Mouse (Mus musculus) thymus, adult 18-20 months (tissue): ENCODE data around the gene Pou2f1.

Experiments used
- DNase-seq, 2 experiments: peaks; one replicate each; pipeline ENCODE4 v3.0.0; 2022; ENCODE audit warnings: mixed read lengths in 2 of 2

The Pou2f1 gene

DNA sequence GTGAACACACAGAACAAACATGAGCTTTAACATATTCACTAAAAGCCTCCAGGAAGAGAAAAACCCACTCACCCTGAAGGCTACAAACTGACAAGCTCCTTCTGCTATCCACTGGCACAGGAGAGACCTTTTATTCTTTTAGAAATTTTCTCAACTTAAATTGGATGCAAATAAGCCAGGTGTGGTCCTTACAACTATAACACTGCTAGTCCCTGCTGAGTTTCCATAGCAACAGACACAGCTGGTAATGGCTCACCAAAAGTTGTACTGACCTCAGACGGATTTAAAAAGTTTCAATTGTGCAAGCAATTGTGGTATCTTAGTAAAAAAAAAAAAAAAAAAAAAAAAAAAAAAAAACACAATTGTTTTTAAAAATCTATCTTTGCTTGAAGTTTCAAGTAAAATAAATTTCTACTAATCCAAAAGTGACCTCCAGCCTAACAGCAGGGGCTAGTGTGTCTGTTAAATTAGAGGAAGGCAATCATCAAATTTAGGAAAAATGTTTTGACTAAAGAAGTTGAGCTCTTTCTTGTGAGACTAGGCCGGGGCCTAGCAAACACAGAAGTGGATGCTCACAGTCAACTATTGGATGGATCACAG, 54.2 kb downstream of the Pou2f1 start:
- DNase-seq, result no peak

DNA sequence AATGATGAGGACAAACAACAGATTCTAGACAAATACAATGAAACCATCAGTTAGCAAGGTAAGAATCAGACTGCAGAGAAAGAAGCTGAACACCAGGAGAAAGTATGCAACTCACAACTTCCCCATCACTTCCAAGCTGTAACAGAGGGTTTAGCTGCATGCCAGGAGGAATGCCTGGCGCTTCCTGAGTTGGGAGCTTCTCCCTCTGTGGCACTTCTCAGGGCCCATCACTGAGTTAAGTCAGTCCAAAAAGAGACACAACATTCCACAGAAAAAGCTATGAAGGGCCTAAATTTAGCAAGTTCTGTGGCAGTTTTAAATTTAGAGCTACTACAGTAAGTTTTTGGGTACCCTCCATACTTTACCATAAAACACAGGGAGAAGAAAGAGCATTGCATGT, 59.2 kb downstream of the Pou2f1 start:
- DNase-seq, result no peak

DNA sequence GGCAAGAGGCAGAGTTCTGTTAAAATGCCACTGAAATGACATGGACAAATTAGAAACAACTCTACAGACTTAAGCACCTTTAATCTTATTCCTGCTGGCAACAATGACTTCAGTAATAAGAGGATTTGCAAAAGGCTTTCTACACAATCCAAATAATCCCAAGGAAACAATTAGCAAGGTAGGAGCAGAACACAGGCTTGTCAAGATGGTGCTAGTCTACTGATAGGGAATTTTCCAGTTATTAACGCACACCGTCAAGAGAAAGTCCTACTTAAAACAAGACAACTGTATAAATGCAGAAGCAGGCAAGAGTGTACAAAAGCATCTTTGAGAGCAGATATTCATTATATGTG, 67.0 kb downstream of the Pou2f1 start:
- no peak for DNase-seq

DNA sequence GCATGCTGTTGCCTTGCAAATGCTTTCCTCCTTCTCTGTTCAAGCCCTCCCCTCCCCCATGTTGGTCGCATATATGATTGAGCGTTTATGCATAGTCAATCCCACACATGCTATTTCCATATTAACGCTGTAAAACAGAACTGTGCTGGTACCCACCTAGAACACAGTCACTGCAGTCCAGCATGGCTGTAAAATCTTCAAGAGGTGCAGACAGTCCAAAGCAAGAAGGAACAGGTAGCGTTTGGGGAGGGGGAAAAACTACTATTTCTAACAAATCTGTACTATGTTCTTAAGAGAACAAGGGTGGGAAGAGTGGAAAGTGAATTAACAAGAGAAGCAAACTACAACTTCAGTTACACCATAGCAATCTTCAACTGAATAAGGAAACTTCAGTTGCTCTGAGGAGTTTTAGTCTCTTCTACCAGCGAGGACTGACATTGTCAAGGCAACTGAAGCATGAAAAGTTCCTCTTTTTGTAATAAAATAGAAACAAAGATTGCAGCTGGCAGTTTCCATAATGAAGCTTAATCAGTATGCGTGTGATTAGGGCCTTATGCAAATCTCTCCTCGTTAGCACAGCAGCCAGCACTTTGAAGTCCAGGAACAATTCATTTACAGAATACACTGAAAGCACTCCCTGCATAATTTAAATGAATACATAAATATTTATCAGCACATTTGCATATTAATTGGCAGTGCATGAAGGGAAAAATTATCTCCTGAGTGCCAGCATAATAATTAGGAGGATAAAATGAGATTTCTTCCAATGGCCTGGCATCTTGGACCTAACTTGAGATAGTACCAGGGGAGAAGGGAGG, 67.6 kb downstream of the Pou2f1 start:
- no peak for DNase-seq

DNA sequence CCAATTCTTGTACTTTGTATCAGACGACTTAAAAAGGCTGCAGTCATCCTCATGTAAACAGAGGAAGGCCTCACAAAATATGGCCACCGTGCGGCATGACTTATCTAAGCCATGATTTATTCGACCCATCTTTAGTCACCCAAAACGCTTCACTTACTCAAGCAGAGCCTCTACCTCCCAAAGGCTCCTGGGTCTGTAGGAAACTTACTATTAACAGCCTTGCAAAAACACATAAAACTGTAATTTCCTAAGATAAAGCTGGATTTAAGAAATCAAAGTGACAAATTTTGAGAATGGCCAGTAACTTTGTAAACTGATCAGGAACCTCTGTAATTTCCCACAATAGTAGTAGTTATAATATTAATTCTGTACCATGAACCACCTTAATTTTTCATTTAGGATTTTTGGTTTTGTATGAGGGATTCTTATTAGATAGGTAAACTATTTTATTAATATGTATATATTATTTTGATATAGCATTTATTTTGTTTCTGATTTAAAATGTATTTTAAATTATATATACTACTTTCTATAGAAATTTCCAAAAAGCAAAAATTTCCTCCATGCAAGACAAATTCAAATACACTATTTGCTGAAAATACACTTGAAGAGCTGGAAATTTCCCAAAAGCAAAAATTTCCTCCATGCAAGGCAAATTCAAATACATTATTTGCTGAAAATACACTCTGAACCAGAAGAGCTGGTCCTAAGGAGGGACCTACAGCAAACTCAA, 68.4 kb downstream of the Pou2f1 start:
- no peak for DNase-seq

DNA sequence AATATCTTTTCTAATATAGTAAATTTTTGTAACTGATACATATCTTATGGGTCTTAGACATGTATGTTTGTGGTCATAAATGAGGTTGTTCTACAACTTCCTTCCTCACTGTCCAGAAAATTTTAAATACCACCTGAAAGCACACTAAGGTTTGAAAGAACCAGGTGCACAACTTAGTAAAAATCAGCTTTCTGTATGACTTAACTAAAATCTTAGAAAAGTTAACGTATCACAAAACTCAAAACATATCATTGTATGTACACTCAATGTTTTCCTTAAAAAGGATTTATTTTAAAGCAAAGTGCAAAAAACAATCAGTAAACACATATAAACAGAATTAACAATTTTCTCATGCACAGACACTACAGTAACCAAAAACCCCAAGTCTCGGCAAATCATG, 69.6 kb downstream of the Pou2f1 start:
- DNase-seq, result no peak

DNA sequence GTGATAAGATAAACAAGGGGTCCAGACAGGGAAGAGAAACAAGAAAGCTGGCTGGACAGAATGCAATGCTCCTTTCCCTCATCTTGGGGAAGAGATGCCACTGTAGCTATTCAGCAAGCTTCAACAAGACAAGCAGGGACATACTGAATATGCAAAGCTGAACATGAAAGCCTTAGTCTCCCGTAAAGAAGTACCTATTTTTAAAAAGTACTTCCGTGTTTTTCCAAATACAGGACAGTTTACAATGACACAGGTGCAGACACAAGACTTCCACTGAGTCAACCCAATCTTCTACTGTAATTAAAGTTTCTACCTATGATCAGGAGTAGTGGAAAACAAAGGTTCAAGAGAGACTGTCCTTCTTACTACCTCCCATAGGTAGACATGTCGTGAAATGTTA, 72.0 kb downstream of the Pou2f1 start:
- DNase-seq, result no peak

DNA sequence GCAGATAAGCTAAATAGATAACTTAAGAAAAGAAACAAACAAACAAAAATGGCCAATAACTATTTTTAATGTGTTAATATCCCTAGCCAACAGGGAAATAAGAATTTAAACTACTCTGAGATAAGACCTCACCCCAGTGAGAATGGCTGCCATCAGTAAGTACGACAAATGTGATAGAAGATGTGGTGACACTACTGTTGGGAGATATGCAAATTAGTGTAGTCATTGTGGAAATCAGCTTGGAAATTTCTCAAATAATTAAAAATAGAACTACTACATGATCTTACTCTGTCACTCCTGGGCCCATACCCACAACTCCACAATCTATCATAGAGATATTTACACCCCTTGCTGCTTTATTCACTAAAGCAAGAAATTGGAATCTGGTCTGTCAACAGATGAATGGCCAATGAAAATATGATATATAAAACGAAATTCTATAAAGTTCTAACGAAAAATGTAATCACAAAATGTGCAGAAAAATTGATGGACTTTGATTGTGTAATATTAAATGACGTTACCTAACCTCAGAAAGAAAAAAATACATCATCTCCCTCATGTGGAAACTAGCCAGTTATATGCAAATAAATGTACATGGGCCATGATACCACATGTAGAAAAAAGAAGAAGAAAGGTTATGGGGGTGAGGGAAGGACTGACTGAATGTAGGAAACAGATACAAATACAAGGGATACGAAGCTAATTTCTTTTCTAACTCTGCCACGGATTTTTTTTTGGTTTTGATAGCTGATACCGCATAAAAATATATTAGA, 74.8 kb downstream of the Pou2f1 start:
- DNase-seq, result no peak

DNA sequence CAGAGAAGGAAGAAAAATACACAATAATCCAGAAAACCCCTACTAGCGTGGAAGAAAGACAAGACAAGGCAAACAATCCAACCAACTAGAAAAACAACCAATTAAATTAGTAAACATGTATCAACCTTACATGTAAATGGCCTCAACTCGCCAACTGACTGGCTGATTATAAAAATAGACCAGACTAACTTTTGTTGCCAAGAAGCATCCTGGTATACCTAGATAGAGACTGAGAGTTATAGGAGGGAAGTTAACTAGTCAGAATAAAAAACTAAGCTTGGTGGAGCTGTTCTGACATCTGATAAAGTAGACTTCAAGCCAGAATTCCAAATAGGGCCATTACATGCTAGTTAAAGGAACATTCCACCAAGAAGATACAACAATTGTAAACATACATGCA, 77.3 kb downstream of the Pou2f1 start:
- DNase-seq, result no peak

DNA sequence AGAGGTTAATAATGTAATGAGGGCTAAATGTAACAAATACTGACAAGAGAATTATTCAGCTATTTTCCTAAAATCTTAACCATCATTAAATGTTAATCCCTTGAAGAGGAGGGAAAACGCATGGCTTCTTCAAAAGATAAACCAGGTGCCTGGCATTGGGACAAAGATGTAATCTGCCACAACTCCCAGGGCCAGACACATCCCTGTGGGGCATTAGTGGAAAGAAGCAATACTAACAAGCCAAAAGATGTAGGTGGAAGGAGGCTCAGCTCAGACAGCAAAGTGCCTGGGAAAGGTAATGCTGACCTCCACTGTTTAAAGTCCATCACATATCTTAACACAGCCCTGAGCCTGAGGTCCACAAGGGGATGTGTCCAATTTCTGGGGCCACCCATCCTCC, 80.0 kb downstream of the Pou2f1 start:
- DNase-seq, result no peak

DNA sequence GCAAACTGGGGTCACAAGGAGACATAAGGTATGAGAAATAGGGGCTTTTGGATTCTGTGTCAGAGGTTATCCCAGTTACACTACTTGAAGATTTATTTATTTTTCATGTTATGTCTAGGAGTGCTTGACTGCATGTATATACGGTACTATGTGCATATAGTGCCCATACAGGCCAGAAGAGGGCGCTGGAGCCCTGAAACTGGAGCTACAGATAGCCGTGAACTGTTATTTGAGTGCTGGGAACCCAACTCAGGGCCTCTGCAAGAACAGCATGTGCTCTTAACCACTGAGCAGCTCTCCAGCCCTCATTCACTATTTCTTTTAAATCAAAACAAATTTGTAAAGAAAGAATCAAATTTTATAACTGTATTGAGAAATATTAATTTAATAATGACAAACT, 81.5 kb downstream of the Pou2f1 start:
- no peak for DNase-seq

DNA sequence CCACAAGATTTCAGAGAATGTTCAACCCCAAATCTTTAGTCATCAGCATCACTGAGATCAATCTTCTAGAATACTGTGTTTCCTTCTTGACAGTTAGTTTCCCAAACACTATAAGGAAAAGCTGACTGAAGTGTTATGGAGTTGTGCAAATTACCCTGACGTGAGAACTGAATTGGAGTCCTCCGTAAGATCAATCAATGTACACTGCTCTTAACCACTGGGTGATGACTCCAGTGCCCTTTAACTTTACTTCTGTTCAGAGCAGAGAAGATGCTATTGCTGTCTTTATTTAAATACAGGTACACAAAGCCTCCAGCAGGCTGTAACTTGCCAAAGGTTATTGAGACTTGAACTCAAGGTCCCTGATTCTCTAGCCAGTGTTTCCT, 88.1 kb downstream of the Pou2f1 start:
- DNase-seq, result no peak

DNA sequence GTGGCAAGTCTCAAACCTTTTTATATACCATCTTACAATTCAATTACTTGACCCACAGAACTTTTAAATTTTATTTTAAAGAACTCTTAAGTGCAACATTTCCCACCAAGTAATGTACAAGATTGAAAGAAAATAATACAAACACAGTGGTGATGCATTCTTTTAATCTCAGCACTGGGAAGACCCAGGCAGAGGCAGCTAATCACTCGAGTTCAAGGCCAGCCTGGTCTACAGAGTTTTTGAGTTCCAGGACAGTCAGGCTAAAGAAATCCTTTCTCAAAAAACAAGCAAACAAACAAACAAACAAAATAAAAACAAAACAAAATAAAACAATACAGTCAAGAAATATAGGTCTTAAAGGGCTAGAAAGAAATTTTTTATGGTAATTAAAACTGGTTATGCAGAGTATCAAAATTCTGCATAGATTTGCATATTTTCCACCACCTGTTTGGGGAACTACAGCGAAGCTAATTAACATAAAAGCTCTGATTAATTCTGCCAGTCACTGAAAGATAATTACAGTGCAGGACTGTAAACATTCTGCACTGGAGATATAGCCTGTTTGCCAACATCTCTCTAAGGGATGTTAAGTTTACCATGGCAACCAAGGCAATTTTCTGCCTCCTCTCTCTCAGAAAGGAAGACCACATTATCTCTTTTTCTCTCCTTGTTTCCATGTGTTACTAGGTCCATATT, 88.6 kb downstream of the Pou2f1 start:
- no peak for DNase-seq

DNA sequence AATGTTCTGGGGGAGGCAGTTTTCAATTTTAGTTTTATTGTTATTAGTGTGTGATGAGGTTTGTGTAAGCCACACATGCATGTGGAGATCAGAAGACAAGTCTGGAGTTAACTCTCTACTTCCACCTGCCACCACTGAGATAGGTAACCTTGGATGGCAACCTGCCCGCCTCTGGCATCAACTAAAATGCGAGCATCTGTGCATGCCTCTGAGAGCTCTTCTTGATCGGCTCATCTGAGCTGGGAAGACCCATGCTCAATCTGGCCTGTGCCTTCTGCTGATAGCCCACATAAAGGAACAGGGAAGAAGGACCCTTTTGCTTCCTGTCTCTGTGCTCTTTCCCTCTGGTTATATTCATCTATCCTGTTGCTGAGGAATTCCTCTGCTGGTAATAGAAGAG, 93.0 kb downstream of the Pou2f1 start:
- DNase-seq, result no peak

DNA sequence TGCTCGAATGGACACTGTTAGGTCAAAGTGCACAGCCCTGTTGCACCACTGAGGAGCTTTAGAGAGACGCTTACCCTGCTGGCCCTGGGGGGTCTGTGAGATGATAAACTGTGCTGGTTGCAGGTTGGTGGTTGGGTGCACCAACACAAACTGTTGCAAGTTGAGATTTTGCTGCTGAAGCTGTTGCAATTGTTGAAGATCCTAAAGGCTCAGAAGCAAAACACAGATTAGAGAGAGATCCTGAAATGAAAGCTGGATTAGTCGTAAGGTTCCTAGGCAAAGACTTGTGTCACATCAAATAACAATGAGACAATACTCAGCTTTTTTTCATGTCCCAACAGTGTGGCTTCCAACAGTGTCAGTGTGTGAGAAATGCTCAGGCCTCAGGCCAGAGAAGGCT, 93.7 kb downstream of the Pou2f1 start:
- no peak for DNase-seq

DNA sequence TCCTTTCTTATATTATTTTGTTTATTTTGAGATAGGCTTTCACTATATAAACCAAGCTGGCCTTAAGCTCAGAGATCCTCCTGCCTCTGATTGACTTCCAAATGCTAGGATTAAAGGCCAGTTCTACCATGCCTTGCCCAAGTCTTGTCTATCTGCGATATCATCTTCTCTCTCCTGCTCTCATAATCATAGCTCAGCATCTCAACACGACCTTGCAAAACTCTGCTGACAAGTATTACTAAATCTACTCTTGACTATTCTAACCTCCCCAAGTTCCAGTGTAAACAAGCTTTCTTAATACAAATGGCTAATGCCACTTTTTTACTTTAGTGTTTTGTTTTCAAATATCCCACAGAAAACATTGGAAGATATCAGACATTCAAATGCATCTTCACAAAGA, 94.3 kb downstream of the Pou2f1 start:
- no peak for DNase-seq

DNA sequence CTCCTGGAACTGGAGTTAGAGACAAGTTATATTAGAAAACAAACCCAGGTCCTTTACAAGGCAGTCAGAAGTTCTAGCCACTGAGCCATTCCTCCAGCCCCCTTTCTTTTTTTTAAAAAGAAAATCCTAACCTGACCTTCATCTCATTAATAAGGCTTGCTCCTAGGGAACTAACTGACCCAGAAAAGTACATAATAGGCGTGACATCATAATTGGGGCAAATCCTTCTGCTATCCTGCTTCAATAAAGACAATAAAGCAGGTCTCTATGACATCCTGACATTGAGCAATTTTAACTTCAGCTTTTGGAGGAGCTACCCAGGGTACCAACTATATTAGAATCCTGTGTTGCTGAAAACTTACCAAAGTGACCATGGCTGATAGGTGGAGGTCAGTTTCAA, 98.9 kb downstream of the Pou2f1 start:
- no peak for DNase-seq

DNA sequence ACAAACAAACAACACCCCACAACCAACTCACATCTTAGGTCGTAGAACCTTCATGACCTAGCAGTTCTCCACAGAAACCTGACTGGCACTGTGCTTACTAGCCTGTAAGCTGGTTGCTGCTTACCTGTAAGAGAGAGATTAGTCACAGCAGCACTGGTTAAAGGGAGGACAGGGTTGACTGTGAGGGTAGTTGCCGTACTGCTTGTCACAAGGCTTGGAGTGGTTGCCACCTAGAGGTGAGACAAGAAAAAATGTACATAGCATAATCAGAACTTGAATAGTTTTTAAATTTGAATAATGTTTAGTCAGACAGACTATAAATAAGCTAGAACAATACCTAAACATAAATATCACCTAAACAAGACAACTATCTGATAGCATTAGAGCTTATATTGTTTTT, 110.8 kb downstream of the Pou2f1 start:
- DNase-seq, result no peak

DNA sequence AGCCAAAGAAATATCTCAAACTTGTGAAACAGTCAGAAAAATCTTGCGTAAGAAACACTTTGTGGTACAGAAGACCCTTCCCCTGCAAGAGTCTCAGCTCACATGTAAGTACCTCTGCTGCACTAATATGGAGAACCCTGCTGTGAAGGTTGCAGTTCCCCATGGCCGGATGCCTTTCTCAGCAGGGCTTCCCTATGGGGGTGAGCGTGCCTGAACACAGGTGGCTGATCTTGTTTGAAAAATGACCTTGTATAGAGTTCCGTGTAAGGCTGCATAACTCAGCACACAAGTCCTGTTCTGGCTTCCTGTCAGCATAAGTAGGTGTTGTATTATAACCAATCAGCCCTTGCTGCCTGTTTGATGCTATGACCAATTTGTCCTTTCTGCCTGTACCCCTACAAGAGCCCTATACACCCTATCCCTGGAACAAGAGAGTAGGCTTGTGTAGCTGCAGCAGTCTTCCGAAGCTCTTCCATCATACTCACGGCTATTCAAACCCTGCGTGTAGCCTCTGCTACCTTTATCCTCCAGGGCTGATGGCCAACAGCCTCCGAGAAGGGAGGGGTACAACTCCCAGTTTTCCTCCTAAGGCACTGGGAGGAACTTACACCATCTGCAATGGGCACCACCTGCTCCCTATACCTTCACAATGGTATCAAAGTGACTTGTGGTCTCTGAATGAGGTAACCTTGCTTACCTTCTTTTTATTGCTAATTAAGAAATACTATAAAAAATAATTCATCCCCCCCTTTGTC, 120.2 kb downstream of the Pou2f1 start:
- DNase-seq, result no peak

DNA sequence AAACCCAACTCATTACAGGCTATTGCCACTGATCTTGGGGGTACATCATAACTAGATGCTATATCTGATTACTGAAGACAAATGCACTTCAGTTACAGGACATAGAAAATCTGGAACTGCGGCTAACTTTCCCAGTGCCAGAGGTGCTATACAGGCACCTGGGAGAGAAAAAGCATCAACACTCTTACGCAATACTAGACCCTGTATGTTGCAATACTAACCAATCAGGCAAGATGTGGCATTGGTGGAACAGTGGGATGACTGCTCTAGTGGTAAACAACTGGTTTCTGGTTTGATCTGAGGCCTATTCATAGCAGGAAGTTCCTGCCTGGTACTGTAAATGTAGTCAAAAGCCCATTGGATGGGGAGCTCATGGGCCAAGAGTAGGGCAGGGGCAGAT, 123.7 kb downstream of the Pou2f1 start:
- DNase-seq, result no peak

DNA sequence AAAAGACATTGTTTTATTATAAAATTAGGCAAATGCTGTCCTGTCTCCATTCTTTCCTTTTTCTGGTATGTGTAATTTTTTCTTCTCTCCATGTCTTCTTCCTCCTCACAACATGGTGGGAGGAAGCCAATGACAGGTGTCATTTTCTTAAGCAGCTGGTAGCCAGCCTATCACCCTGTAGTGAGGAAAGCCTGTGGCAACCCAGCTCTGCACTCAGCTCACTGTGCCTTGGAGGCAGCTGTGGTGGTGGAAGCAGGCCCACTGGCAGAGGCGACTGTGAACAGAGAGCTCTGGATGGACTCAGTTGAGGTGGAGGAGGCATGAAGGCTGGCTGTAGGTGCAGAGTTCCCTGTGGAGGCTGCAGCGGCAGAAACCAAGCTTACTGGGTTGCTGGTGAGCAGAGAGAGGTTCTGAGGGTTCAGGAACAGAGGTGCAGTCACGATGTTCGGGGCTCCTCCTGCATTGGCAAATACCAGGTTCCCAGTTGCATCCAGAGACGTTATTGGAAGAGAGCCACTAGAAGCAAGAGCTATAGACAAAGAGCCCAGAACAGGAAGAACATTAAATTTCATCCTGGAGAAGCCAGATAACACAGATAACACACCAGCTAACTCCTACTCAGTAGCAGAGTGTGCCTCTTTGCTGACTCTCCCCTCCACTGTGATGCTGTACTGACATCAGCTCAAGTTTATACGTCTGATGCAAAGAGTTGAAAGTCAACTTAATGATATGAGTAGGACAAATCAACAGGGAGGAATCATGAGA, 126.8 kb downstream of the Pou2f1 start:
- no peak for DNase-seq
